Mouse (Mus musculus) cerebellum, adult 11-12 months (tissue): Measurements from ENCODE around the gene Mkrn1.
"Not testable (repeated sequence)": the region's sequence is repeated elsewhere in the genome, so short reads cannot be mapped to it uniquely, and the experiment has no call there.

Source experiments
- DNase-seq: peaks from one replicate; pipeline ENCODE4 v3.0.0; 2022

Gene Mkrn1

DNA sequence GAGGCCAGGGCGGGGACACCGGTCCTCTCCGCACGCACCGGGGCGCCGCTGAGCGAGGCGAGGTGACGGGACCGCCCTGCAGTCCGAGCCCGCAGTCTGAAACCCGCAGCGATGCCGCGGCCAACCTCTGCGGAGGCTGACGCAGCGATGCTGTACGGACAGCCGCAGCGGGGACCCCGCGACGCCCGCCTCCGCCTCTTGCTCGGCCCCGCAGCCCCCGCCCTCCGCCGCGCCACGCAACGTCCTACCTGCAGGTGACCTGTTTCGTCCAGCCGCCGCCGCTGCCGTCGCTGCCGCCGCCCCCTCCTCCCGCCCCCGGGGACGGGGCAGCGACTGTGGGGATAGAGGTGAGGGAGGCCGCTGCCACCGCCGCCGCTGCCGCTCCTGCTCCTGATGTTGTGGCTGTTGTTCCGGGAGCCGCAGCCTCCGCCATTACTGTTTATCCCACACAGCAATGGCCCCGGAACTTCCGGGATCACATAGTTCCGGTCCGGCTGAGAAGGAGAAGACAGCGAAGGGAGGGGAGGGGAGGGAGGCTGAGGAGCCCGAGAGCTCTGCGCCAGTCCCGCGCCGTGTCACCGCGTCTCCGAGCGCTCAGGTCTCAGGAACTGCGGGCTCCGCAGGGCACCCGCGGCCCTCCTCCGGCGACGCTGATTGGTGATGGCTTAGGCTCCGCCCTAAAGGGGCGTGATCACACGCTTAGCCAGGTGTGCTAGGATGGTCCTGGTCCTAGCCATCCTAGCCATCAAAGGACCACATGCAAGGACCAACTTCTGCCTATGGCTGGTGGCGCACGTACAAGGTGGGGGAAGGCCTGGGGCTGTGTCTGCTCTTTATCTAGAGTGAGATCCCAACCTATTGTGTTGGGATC, at the start of gene Mkrn1:
TSS of gene Mkrn1 (minus strand) at position 612 of the 871 bp plus-strand sequence.
- peak; percentile 93 for DNase-seq

DNA sequence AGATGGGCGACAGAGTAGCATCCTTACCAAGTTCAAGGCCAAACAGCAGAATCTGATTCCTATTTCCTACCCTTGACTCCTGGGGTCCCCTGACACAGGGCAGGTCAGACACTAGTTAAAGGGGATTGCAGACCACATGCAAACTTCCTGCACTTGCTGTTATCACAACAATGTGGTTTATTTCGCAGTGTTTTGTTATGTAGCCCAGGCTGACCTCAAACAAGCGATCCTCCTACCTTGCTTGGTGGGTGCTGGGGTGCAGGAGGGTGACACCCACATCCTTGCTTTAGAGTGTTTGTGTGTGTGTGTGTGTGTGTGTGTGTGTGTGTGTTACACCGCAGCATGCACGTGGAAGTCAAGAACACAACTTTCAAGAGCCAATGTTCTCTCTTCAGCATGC, 49.2 kb upstream of the Mkrn1 start:
- no peak for DNase-seq

DNA sequence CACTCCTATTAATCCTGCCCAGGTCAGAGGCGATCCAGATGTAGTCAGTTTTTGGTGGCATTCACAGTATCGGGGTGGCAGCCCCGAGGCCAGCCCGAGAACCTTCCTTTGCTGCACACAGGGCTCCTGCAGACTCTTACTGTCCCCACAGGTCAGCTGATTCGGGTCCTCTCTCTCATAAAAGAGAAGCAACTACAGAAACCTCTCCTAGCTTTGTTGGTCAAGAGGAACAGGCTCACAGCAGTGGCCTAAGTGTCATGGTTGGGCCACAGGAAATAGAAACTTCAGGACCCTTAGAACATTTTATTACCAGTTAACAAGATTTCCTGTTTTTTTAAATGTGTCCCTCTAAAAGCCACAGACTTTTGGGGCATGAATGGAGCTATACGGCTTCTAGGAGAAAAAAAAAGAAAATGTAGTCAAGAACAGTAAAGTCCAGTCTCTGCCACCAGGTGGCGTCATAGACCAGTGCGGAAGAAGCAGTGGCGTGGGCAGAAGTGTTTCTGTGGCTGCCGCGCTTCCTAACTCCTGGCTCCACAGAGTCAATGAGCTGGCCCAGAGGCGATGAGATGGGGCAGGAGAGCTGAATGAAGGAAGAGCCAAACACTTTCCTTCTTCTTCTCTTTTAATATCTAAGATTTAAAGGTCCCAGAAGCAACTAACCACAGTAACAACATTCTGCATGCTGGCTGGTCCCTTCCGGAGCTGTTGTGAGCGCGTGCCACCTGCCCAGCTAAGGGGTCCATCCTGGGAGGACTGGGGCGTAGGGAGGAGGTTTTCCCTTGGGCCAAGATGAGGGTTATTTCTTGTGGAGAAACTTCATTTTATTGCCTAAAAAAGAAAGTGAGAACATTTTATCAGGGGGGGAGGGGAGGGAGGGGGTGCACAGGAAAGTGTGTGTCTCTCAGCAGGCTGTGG, 42.6 kb upstream of the Mkrn1 start:
- DNase-seq: peak; percentile 56

DNA sequence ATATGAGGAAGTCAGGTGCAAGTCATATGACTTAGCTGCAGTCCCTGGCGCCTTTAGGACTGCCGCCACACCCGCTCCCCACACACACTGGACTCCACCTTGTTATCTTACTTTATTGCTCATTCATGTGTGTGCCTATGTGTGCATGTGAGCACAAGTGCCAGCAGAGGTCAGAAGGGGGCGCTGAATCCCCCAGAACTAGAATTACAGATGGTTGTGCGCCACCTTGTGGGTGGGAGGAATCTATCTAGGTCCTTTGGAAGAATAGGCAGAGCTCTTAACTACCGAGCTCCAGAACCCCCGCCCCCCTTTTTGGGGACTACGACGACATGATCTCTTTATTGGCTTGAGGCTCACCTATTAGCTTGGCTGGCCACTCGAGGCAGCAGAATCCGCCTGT, 39.8 kb upstream of the Mkrn1 start:
- DNase-seq: no peak

DNA sequence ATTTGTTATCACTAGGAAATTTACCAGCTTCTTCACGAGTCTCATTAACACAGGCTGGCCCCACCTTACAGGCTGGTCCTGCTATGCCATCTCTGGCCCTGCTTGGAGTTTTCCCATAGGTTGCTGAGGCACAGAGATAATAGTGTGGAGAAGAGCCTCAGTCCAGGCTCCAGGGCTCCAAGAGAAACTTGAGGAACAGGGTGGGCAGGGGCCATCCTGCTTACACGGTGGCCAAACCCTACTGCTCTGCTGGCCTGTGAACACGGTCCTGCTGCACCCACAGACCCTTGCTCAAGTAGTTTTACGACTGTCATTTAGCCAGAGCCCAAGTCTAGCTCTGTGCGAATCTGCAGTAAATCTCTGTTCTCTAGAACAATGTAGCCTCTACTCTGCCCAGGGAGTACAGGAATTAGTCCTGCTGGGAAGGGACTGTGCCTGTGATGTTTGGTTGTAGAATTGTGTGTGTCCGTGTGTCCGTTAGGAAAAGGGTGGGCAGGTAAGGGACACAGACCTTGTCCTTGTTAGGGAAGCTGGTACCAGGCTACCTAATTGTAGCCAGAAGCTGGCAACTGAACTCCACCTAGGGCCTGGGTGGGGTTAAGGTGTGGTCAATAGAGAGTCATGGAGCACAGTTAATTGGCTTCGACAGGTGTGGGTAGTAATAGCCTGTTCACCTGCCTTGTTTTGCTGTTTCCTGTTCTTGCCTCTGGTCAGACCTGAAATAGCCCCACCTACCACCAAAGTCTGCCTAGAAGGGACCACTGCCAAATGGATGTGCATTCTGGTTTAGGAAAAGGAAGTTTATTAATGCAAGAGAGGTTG, 35.3 kb upstream of the Mkrn1 start:
- DNase-seq: no peak

DNA sequence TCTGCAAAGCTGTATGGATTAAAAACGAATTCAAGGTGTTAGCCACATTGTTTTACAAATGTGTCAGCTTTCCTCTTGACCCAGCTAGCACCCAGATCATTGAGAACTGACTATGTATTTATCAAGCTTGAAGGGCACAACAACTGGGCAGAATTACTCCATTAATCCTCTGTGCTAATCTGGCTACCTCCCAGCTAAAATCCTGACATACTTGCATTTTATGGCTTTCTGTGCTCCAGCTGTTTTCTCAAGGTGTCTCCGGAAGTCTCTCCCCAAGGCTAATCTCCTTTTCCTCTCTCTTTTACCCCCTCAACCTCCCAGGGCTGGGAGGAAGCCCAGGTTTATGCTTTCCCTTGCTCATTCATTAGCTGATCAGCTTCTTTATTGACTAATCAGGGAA, 34.4 kb upstream of the Mkrn1 start:
- no peak for DNase-seq

DNA sequence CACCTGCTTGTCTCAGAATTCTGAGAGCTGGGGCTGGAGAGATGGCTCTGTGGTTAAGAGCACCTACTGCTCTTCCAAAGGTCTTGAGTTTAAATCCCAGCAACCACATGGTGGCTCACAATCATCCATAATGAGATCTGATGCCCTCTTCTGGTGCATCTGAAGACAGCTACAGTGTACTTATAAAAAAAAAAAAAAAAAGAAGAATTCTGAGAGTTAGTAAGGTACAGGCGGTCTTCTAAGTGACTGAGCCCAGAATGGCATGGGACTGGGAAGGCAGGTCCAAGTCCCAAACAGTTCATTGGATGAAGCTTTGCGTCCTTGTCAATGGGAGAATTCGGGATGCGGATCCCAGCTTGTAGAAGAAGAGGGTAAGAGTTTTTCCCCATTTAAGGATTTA, 33.3 kb upstream of the Mkrn1 start:
- no peak for DNase-seq

DNA sequence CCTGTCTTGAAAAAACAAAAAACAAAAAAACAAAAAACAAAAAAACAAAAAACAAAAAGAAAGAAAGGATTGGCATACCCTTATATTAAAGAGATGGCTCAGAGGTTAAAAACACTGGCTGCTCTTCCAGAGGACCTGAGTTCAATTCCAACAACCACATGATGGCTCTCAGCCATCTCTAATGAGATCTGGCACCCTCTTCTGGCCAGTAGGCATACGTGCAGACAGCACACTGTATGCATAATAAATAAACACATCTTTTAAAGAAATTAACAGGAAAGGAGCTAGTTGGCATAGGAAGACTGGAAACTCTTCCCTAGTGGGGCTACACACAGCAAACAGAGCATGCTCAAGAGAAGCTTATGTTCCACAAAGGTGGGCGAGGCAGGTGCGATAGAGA, 30.8 kb upstream of the Mkrn1 start:
- DNase-seq: no peak

DNA sequence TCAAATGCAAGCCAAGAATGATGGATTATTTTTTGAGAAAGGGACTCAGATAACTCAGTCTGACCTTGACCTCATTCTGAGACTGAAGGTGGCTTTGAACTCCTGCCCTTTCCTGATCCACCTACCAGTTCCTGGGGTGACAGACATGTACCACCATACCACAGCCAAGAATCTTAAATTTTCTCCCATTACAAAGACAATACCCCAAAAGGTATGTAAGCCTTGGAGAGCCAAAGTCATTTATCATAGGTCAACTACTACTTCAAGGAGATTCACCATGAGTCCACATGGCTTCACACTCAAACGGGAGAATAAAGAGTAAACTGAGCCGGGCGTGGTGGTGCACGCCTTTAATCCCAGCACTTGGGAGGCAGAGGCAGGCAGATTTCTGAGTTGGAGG, 30.3 kb upstream of the Mkrn1 start:
- DNase-seq: no peak

DNA sequence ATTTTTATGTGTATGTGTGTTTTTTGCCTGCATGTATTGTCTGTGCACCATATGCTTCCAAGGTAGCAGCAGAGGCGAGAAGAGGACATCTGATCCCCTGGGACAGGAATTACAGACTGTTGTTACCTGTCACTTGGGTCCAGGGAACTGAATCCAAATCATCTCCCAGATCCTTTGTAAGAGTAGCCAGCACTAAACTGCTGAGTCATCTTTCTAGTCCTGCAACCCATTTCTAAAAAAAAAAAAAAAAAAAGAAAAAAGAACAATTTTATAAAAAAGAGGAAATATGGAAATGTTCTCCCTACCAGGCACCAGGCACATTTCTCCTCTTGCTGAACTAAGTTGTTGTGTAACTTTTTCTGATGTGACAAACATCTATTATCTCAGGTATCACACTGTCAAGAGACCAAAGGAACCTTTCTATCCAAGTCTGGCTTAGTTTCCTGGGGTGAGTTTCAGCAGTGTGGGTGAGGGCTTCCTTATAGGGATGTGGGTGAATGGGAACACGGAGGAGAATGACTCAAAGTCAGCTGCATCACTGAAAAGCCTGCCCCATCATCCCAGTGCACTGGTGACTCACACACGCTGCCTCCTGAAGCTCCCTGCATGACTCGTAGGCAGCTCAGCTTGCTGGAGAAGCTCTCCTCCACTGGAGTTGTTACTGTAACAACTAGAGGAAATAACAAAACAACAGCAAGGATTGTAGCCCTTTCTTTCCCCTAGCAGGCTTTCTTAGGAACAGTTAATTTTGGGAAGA, 27.3 kb upstream of the Mkrn1 start:
- DNase-seq: no peak

DNA sequence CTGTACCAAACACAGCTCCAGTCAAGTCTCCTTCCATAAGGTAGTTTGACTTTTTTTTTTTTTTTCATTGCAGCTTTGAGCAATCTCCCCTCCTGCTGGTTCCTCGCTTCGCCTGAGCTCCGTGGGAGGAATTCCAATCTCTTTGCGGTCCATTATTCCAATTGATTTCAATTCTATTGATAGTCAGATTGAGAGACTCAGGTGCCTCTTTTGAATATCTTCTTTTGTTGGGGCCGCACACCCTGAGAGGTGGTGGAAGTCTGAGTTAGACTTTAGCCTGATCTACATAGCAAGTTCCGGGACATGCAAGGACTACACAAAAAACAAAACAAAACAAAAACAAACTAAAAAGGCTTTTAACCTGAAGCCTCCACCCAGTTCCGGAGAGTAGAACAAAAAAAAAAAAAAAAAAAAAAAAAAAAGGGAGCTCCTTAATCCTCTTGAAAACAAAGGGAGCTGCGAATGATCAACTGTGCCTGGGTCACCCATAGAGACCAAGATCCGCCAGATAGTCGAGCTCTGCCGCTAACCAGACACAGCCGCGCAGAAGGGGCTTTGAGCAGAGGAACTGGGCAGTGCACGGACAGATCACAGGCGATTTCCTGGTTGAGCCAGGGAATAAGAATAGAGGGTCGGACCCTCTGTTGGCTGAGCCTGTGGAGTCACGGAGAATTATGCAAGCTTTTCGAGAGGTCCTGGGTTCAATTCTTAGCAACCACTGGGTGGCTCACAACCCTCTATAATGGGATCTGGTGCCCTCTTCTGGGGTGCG, 25.7 kb upstream of the Mkrn1 start:
- DNase-seq: no peak

DNA sequence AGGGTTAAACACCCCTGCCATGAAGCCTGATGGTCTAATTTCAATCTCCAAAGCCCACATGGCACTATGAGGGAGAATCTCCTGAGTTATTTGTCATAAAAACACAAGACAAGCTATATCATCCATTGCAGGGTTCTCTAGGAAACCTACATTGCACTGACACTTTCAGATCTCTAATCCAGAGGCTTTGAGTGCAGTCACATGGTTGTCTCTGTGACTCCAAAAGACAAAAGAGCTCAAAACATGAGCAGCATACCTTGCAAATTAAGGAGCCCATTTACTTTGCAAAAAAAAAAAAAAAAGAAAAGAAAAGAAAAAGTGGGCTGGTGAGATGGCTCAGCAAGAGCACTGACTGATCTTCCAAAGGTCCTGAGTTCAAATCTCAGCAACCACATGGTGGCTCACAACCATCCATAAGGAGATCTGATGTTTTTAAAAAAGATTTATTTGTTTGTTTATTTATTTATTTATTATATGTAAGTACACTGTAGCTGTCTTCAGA, 22.6 kb upstream of the Mkrn1 start:
- no peak for DNase-seq

DNA sequence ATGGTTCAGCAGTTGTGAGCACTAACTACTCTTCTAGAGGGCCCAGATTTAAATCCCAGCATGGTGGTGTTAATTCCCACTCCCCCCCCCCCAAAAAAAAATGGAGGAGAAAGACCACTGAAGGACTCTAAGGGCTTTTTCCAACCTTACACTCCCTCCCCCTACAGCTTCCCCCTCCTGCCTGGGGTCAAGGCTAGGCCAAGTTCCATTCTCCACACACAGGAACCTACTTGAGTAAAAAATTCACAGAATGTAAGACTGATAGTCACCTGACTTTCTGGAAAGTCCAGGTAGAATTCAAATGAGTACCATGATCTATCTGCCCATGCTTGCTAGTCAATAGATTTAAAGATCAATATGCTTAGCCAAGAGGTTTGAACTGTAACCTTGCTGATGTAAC, 19.9 kb upstream of the Mkrn1 start:
- DNase-seq: no peak

DNA sequence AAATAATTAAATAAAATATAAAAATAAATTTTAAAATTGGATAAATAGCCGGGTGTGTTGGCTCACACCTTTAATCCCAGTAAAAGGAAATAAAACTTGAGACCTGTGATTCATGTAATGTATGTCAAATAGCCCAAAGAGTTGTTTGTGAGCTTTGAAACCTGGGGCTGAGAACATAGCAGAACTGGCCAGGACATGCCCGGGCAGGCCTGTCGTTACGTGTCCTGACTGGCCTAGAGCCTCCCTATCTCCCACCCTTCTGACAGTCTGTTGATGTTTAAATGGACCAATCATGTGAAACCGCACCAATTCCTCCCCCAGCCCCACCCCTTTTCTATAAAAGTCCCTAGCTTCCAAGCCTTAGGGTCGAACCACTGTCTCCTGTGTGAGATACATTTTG, 17.3 kb upstream of the Mkrn1 start:
- DNase-seq: not testable (repeated sequence)

DNA sequence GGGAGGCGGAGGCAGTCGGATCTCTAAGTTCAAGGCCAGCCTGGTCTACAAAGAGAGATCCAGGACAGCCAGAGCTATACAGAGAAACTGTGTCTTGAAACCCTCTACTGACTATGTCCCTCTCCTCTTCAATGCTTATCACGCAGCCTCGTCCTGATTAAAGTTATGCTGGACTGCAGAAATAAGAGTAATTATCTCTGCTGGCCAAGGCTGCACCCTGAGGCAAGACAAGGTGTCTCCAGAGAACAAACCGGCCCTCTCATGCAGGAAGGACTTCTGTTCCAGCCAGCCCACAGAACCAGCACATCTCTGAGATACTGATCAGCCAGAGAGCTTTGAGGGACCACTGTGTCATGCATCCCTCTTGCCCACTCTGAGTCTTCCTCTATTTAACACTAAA, 15.6 kb upstream of the Mkrn1 start:
- DNase-seq: no peak

DNA sequence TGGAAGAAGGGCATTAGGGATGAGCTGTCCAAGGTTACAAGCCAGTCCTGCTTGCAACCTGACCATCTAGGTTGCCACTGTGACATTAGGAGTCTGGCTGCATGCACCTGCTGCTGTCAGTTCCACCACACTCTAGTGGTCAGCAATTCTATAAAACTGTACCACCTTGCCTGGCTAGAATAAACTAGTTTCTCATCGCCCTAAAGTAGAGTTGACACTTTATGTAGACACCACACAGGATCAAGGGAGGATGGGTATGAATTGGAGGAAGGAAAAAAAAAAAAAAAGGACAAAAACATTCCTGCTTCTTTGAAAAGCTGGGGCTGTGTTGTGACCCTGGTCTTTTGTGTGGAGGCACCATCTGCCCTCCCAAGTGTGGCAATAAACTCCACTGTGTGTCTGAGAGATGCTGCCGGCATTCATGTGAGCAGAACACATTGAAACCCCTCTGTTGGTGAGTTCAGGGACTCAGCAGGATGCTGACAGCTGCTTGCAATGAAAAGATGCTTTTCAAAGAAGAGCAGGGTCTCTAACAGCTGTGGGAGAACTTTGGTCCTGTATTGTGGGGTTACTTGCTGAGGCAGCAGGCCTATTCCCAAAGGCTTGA, 14.7 kb upstream of the Mkrn1 start:
- DNase-seq: no peak

DNA sequence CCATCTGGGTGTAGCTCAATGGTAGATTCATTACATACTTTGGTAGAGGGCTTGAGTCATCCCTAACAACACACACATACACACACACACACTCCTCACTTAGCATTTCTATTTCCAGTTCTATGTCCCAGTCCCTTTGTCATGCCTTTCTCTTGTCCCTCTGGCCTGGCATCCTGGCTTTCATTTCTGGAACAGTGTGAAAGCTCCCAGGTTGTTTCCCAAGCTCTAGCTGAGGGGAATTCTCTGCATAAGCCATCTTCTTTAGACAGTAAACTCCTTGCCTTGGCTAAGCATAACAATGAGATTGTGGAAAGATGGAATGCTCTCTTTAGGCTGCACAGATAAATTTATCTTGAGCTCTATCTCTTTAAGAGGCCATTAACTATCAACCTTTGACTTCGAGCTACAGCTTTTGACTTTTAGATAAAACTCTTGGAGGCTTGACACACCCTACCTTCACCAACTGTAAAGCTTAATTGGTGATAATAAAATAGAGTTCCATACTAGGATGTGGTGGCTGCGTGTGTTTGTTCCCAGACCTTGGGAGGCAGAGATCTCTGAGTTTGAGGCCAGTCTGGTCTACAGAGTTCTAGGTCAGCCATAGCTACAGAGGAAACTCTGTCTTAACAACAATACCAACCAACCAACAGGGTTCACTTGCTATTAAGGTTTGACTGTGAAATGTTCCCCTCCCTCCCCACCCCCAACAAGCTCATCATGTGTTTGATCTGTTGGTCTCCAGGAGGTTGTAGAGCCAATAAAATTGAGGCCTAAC, 14.0 kb upstream of the Mkrn1 start:
- DNase-seq: no peak

DNA sequence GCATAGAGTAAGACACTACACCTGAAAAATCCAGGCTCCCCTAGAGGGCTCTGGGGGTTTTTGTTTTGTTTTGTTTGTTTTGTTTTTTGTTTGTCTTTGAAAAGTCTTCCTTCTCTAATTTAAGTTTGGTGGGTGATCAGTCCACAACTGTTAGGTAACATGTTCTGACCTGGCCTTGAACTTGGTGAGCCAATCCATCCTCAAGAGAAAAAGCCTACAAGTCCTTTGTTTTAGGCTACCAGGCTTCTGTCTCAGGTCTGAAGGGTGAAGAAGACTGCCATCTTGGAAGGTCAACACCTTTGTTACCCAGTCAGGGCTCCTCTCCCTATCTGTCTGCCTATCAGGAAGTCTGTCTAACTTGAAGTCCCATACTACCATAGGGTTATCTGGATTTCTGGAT, 13.4 kb upstream of the Mkrn1 start:
- no peak for DNase-seq

DNA sequence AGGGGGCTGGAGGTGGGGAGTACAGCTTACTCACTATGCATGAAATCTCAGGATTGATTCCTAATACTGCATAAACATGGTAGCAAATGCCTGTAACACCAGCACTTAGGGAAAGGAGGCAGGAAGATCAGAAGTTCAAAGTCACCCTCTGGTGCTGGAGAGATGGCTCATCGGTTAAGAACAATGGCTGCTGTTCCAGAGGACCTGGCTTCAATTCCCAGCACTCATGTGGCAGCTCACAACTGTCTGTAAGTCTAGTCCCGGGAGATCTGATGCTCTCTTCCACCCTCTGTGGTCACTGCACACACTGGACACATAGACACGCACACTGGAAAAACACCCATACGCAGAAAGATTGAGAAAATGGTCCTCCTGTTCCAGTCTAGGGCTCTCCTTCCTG, 12.9 kb upstream of the Mkrn1 start:
- DNase-seq: no peak

DNA sequence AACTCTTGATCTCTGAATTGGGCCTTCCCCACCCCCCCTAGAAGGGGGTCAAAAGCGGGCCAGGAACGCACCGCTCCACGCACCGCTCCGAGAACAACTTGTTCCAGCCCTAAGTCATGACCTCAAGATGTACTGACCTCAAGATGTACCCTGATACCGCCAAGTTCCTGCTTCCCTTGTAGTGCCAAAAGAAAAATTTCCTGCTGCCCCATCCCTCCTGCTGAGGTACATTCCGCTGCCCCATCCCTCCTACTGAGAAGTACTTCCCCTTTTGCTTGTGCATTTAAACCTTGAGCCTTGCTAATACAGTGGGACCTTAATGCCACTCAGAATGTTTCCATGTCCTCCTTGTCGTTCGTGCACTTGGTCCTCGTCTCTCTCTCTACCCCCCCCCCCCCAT, 10.5 kb upstream of the Mkrn1 start:
- no peak for DNase-seq
